ENCODE assay signal across 8 mouse cellular contexts in genomic region chr13:24279407-24279761, GRCm38 (mm10). TPM values are rescaled to one million over a fixed set of nuclear protein-coding genes. Genes with fewer than 3 reads are reported as not detected.
A peak's percentile ranks its signal among the peaks of the same experiment; 100 is the strongest.
DNase-seq lines count a peak whose midpoint lies in the region; ATAC-seq and TF ChIP-seq lines count a peak whose summit lies in the region.

No protein-coding gene starts in this region.

- no peak for DNase-seq in layer of hippocampus, adult 2 months (ENCODE audit: low spot score in 2 of 2)
- no peak for DNase-seq in layer of hippocampus, adult 9-11 months
- no peak for DNase-seq in spleen, adult 12 weeks (ENCODE audit: low spot score)
- DNase-seq in spleen, postnatal 4 days (ENCODE audit: low spot score in 2 of 2), result no peak
- no peak for DNase-seq in gastrocnemius, postnatal 14 days

- no peaks in the 10 kb centered on the region for H3K9me3 ChIP-seq in forebrain, embryonic 12.5 days
- no peaks in the 10 kb centered on the region for H3K9me3 ChIP-seq in intestine, postnatal 0 days (ENCODE audit: control insufficient read depth)
- H3K9me3 ChIP-seq in neural tube, embryonic 13.5 days, result no peaks in the 10 kb centered on the region

- peaks cover 15% of the 10 kb centered on the region; the same call in 1 of the 2 replicates for H3K27me3 ChIP-seq in forebrain, embryonic 12.5 days
- no peaks in the 10 kb centered on the region for H3K27me3 ChIP-seq in intestine, postnatal 0 days (replicated peaks; ENCODE audit: control insufficient read depth, insufficient read depth, low read length)
- peaks cover 3% of the 10 kb centered on the region; the same call in 1 of the 2 replicates for H3K27me3 ChIP-seq in neural tube, embryonic 13.5 days

- H3K9ac ChIP-seq in forebrain, embryonic 12.5 days, result no peak overlapping the region
- no peak overlapping the region for H3K9ac ChIP-seq in intestine, postnatal 0 days (ENCODE audit: low read depth, low read length)
- H3K9ac ChIP-seq in neural tube, embryonic 13.5 days, result peak overlapping the region; percentile 86; the same call in 1 of the 2 replicates

- no peak for ATAC-seq in forebrain, embryonic 12.5 days (ENCODE audit: low FRiP score)
- peak; percentile 40 for ATAC-seq in intestine, postnatal 0 days
- ATAC-seq in neural tube, embryonic 13.5 days (ENCODE audit: low read depth), result no peak

- H3K27ac ChIP-seq in layer of hippocampus, adult 2 months, result peak overlapping the region; percentile 95
- H3K27ac ChIP-seq in forebrain, embryonic 12.5 days, result no peak overlapping the region
- H3K27ac ChIP-seq in intestine, postnatal 0 days (ENCODE audit: low read depth, low read length), result peak overlapping the region; percentile 76
- no peak overlapping the region for H3K27ac ChIP-seq in neural tube, embryonic 13.5 days (replicated peaks)

- H3K36me3 ChIP-seq in forebrain, embryonic 12.5 days (replicated peaks), result no peaks in the 10 kb centered on the region
- peaks cover 4% of the 10 kb centered on the region; the same call in 1 of the 2 replicates for H3K36me3 ChIP-seq in intestine, postnatal 0 days (ENCODE audit: control insufficient read depth, insufficient read depth)
- H3K36me3 ChIP-seq in neural tube, embryonic 13.5 days, result 0 out of 2 replicates have a peak, but pooled peaks cover 4% of the 10 kb centered on the region

- intact Hi-C loops in gastrocnemius, postnatal 14 days (cut with DNase I; ENCODE audit: low total_unique reads), result loop anchor here (5.0 kb wide), 1 partner anchor 167 kb away; no protein-coding TSS in a partner anchor

- peak overlapping the region; percentile 83 for H3K4me3 ChIP-seq in layer of hippocampus, adult 2 months
- peak overlapping the region; percentile 71 for H3K4me3 ChIP-seq in forebrain, embryonic 12.5 days (replicated peaks)
- peak overlapping the region; percentile 63 for H3K4me3 ChIP-seq in intestine, postnatal 0 days (ENCODE audit: low read depth, low read length)
- H3K4me3 ChIP-seq in neural tube, embryonic 13.5 days, result peak overlapping the region; percentile 63

- peak overlapping the region; percentile 97 for H3K4me2 ChIP-seq in forebrain, embryonic 12.5 days
- peak overlapping the region; percentile 90 for H3K4me2 ChIP-seq in intestine, postnatal 0 days (replicated peaks; ENCODE audit: low read depth)
- peak overlapping the region; percentile 95 for H3K4me2 ChIP-seq in neural tube, embryonic 13.5 days

- no peak for TF ChIP-seq CTCF in layer of hippocampus, adult 2 months (conservative IDR thresholded peaks at IDR 0.05)
- no peak for TF ChIP-seq CTCF in intestine, postnatal 0 days (IDR thresholded peaks at IDR 0.05; ENCODE audit: low read depth)

- 55% methylated on average over 11 of the region's 11 CpGs for WGBS in forebrain, embryonic 12.5 days
- WGBS in intestine, postnatal 0 days, result 36% methylated on average over 11 of the region's 11 CpGs
- whole genome bisulfite sequencing in neural tube, embryonic 13.5 days, result 54% methylated on average over 11 of the region's 11 CpGs

- peaks cover 18% of the 10 kb centered on the region for H3K4me1 ChIP-seq in forebrain, embryonic 12.5 days
- H3K4me1 ChIP-seq in intestine, postnatal 0 days (replicated peaks; ENCODE audit: control insufficient read depth, insufficient read depth, low read length), result no peaks in the 10 kb centered on the region; the same call in 1 of the 2 replicates
- H3K4me1 ChIP-seq in neural tube, embryonic 13.5 days (replicated peaks), result peaks cover 22% of the 10 kb centered on the region

RNA-seq across cellular contexts. Expression of gene Carmil1, which starts 1.2 kb away (rescaled TPM):
- 10 to 100 TPM; 37.0 to 47.9 TPM for total RNA-seq in layer of hippocampus, adult 2 months (2021)
- polyA plus RNA-seq in forebrain, embryonic 12.5 days (2016; fragmentation: Nextera tagmentation; extraction: Ambion mirVana), result 25.3 and 33.0 TPM in 2 replicates
- polyA plus RNA-seq in intestine, postnatal 0 days (2015; fragmentation: Nextera tagmentation; extraction: Ambion mirVana), result 25.6 and 25.9 TPM in 2 replicates
- polyA plus RNA-seq in neural tube, embryonic 13.5 days (2015; fragmentation: Nextera tagmentation; extraction: Ambion mirVana), result 25.4 and 26.6 TPM in 2 replicates
- total RNA-seq in gastrocnemius, postnatal 14 days (2021), result 1 to 10 TPM; 2.9 to 3.8 TPM

RNA-seq across cellular contexts. Expression of gene Cmah, which starts 47.8 kb away (rescaled TPM):
- total RNA-seq in layer of hippocampus, adult 2 months (2021), result under 1 TPM; 0.44 to 0.59 TPM
- polyA plus RNA-seq in forebrain, embryonic 12.5 days (2016; fragmentation: Nextera tagmentation; extraction: Ambion mirVana), result 0.12 and 0.28 TPM in 2 replicates
- polyA plus RNA-seq in intestine, postnatal 0 days (2015; fragmentation: Nextera tagmentation; extraction: Ambion mirVana), result 0.60 and 1.4 TPM in 2 replicates
- 0.24 and 0.36 TPM in 2 replicates for polyA plus RNA-seq in neural tube, embryonic 13.5 days (2015; fragmentation: Nextera tagmentation; extraction: Ambion mirVana)
- 1 to 10 TPM; 1.4 to 3.0 TPM for total RNA-seq in gastrocnemius, postnatal 14 days (2021)

Comparison
In these comparisons a context has a peak if more than half of its experiments do, and no peak if none do; other contexts are left out.
1. H3K27ac ChIP-seq: peak in layer of hippocampus, adult 2 months (single experiment) and intestine, postnatal 0 days (single experiment); none in forebrain, embryonic 12.5 days (single experiment) and neural tube, embryonic 13.5 days (single experiment).
2. Peak in every context shown above with its lines, with median percentiles within 50 percentile points of each other: H3K4me3 ChIP-seq and H3K4me2 ChIP-seq.